Mouse (Mus musculus) gastrocnemius, adult 8-10 months (tissue): ENCODE measurements around the gene Fam20a. TPM values are rescaled to one million over a fixed set of nuclear protein-coding genes. Genes with fewer than 3 reads are reported as not detected.

Experiments used
- total RNA-seq, 4 experiments: library from RNA; stranded (reverse); gene quantifications; 2 replicates each; pipeline ENCODE4 v1.2.4; 2022

Gene Fam20a
- total RNA-seq, 4 experiments from 2014 or later = 0.87 to 1.7 (median 1.2) TPM

Other genes starting within 250 kb of the Fam20a start
- 1 to 10 TPM; 1.1 to 1.8 (median 1.2) TPM for gene Arsg, start 248.9 kb downstream of the Fam20a start, total RNA-seq
- 1 to 10 TPM; 2.9 to 5.7 (median 4.0) TPM for gene Slc16a6, start 248.7 kb downstream of the Fam20a start, total RNA-seq
- gene Wipi1, start 110.3 kb downstream of the Fam20a start, total RNA-seq = 10 to 100 TPM; 47.2 to 68.4 (median 59.2) TPM
- 100 to 1,000 TPM in 2 of 4 experiments, 10 to 100 TPM in 2; 98.3 to 106 (median 101) TPM for gene Prkar1a, start 72.9 kb downstream of the Fam20a start, total RNA-seq
- gene 1700012B07Rik, start 105.8 kb upstream of the Fam20a start, total RNA-seq = not detected